Mouse (Mus musculus) colon, adult 2 months (tissue): Measurements from ENCODE around the gene Irs2. TPM values are rescaled to one million over a fixed set of nuclear protein-coding genes. Genes with fewer than 3 reads are reported as not detected.

ENCODE experiments used
- polyA plus RNA-seq: library from polyadenylated mRNA; depleted of rRNA; stranded (reverse); fragments of >200 nt; gene quantifications from 2 replicates; pipeline ENCODE4 v1.2.3, GENCODE M21; 2012; rRNA removed

Irs2 gene
- polyA plus RNA-seq: 17.2 and 24.5 TPM in 2 replicates

DNA sequence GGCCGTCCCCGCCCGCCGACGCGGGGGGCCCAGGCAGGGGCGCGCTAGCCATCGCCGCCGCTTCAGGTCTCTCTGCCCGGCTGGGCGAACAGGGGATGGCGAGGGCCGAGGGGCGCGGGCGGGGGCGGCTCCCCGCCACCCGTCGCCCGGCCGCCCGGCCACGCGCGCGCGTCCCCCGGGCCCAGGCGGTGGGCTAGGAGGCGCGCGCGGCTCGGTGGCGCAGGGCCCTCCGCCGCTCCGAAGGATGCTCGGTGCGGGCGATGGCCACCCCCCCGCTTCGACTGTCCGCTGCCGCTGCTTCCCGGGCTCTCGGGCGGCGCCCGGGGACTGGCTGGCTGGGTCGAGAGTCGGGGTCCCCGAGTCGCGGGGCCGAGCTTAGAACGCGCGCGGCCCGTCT, at the start of gene Irs2:
Gene Irs2, minus strand, starts transcription at position 80 of the 397 bp plus-strand sequence.

